Mouse (Mus musculus) right cerebral cortex, postnatal 14 days (tissue): ENCODE measurements around the gene Swi5.
"Not testable (repeated sequence)": the region's sequence is repeated elsewhere in the genome, so short reads cannot be mapped to it uniquely, and the experiment has no call there.

Experiments
- DNase-seq: peaks from one replicate; pipeline ENCODE4 v3.0.0; 2022

The Swi5 gene

GRCm38 (mm10) chr2:32311443-32312317 is 23.8 kb upstream of the Swi5 start:
- DNase-seq, result peak; percentile 14

GRCm38 (mm10) chr2:32310096-32310845 is 22.4 kb upstream of the Swi5 start:
- DNase-seq, result peak; percentile 5

GRCm38 (mm10) chr2:32308870-32309568 is 21.1 kb upstream of the Swi5 start:
- DNase-seq, result peak; percentile 10

- peak; percentile 67 for DNase-seq
Measured at GRCm38 (mm10) chr2:32307941-32308760, 20.3 kb upstream of the Swi5 start.

- DNase-seq, result no peak
Measured at GRCm38 (mm10) chr2:32307247-32307798, 19.4 kb upstream of the Swi5 start.

- no peak for DNase-seq
Measured at GRCm38 (mm10) chr2:32306176-32306575, 18.3 kb upstream of the Swi5 start.

GRCm38 (mm10) chr2:32305668-32306067 is 17.8 kb upstream of the Swi5 start:
- DNase-seq, result no peak

DNA sequence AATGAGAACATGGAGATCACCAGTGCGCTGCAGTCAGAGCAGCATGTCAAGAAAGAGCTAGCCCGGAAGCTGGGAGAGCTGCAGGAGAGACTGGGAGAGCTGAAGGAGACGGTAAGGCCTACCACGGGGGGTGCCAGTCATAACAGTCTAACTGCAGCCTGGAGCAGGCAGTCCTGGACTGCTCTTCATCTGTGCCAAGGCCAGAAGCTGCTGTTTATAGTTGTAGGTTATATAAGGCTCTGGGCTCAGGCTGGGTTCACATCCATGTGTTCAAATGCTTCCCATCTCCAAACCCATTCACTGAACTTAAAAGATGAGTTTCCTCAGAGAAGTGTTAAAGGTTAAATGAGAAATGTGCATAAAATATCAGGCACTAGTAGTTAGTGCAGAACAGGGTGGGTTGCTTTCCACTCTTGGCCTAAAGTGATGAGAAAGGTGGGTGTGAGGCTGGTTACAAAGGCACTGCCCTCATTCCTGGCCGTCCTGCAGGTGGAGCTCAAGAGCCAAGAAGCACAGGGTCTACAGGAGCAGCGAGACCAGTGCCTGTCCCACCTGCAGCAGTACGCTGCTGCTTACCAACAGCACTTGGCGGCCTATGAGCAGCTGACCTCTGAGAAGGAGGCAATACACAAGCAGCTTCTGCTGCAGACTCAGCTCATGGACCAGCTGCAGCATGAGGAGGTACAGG is 16.4 kb upstream of the Swi5 start:
- peak; percentile 65 for DNase-seq

DNA sequence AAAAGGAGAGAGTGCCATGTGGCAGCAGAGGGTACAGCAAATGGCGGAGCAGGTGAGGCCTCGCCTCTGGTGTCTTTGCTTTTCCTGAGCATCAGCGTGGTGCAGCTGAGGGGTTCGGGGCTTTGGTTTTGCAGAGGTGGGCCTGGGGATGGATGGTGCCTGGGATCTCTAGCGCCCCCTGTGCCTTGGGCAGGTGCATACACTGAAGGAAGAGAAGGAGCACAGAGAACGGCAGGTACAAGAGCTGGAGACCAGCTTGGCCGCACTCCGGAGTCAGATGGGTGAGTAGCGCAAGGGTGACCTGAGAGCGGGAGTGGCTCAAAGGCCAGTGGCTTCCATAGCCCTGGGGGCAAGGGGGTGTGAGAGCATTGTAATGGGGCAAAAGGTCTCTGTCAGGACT is 15.1 kb upstream of the Swi5 start:
- DNase-seq, result no peak

DNA sequence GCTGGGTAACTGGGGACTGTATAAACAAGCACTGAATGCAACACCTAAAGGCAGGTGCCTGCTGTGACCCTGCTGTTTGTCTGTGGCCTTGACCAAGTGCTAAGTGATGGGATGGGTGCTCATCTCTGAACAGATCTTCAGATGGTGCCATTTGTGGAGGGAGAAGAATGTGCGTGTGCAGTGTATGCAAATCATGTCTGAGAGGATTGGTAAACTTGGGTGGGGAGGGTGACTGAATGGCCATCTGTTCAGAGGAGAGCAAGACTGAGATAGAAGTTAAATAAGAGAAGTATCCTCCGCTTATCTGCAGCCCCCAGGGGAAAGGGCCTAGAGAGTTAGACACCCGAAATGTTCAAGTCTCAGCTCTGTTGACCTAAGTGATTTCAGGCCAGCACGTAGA is 11.6 kb upstream of the Swi5 start:
- DNase-seq, result no peak

GRCm38 (mm10) chr2:32295842-32296241 is 8.0 kb upstream of the Swi5 start:
- DNase-seq, result not testable (repeated sequence)

- no peak for DNase-seq
Measured at GRCm38 (mm10) chr2:32295285-32295684, 7.4 kb upstream of the Swi5 start.

DNA sequence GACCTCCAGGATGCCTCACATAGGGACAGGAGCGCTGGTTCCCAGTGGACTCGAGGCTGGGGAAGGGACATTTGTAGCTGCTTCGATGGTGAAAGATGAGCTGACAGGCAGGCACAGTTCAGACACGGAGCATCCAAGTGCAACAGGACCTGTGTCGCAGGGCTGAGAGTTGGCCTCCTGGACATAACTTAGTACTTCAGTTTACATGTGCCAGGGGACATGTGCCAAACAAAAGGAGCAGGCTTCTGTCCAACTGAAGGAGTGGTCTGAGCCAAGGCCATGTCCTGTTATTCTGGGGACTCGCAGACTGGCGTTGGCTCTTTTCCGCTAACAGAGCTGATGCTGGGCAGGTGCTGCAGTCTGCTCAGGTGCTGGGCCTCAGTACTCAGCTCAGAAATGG is 6.5 kb upstream of the Swi5 start:
- no peak for DNase-seq

DNA sequence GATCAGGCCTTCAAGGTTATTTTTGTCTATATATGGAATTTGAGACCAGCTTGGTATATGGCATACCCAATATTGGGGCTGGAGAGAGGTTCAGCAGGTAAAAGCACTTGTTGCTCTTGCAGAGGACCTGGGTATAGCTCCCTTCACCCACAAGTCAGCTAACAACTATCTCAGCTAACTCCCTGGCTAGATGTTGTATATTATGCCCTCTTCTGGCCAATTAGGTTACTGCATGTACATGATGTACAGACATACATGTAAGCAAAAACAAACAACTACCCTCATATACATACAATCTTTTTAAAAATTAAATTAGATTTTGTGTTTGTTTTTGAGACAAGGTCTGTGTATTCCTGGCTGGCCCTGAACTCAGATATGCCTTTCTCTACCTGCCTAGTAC is 1.7 kb upstream of the Swi5 start:
- DNase-seq, result no peak

GRCm38 (mm10) chr2:32288371-32288931 is 576 bp upstream of the Swi5 start:
- no peak for DNase-seq

DNA sequence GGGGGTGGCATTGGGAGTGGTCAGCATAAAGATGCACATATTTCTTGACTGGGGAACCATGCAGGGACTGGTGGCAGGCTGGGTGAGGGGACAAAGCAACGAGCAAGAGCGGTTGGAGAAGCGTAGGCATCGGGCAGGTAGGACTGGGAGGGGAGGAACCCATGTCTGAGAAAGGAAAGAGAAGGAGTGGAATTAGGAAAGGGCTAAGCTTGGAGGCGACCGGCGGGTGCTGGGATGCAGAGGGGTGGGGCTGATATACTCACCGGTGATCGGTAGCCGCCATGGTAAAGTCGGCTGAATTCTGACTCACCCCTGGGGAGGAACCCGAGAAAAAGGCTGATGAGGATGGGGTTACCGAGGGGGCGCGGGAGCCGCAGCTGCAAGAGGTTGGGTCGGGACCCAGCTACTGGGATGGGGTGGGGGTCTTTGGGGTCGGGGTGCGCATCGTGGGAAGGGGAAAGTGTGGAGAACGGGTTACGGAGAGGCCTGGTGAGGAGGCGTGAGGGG is 488 bp downstream of the Swi5 start, which contains the start of gene Golga2:
TSS of gene Golga2 (plus strand) at position 51 of the 507 bp plus-strand sequence.
- no peak for DNase-seq

- DNase-seq, result no peak
Measured at GRCm38 (mm10) chr2:32283986-32284385, 3.9 kb downstream of the Swi5 start.

- peak; percentile 36 for DNase-seq
Measured at GRCm38 (mm10) chr2:32282727-32283126, 5.1 kb downstream of the Swi5 start.

DNA sequence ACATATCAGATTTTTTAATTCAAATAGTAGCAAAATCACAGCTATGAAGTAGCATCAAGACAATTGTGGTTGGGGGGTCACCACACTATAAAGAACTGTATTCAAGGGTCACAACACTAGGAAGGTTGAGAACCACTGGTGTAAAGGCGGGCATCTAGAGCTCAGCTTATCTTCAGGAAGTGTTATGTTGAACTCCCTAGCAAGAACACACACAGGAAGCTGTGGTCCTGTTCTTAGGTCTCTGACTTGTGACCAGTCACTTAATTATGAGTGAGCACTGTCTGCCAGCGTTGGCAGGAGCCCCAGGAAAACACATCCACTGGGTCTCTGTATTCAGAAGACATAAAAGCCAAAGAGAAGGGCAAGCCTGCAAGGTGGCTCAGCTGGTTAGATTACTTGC is 5.6 kb downstream of the Swi5 start:
- DNase-seq, result no peak

DNA sequence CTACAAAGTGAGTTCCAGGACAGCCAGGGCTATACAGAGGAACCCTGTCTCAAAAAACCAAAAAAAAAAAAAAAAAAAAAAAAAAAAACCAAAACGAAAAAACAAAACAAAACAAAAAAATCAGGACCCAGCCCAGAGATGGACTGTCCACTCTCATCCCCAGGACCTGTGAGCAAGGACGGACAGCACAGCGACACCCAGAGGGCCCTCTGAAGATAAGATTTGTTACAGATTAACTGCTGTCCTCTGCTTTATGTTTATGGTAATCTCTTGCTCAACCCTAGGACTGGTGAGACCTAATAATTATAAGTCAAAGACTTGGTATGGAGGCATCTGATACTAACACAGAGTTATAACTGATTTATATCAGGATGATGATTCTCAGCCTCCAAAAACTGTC is 12.1 kb downstream of the Swi5 start:
- no peak for DNase-seq

DNA sequence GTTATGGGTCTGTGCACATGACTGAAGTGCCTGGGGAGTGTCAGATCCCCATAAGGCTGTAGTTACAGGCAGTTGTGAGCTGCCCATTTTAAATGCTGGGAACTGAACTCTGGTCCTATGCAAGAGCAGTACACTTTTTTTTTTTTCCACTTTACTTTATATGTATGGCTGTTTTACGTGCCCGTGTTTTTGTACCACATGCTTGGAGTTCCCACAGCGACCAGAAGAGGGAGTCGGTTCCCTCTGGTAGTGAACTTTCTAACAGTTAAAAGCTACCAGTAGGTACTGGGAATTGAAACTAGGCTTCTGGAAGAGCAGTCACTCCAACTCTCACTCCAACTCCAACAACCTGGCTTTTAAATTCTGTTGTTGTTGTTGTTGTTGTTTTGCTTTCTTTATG is 27.2 kb downstream of the Swi5 start:
- DNase-seq, result peak; percentile 40
